Mouse (Mus musculus) small intestine, adult 2 months (tissue): ENCODE data around the gene Cep68. TPM values are rescaled to one million over a fixed set of nuclear protein-coding genes. Genes with fewer than 3 reads are reported as not detected.

Source experiments
- H3K27ac ChIP-seq: fragments of 200-500 bp; 2 replicates; pipeline ENCODE4 v1.5.1; 2012; ENCODE audit warnings: low read depth, low read length, control low read depth, inconsistent platforms; ENCODE audit not compliant: insufficient read depth
- H3K27me3 ChIP-seq: fragments of 200-500 bp; 2 replicates; pipeline ENCODE4 v1.6.1; 2012; ENCODE audit warnings: mild to moderate bottlenecking, moderate library complexity, low read length, inconsistent platforms; ENCODE audit not compliant: control insufficient read depth, insufficient read depth
- H3K36me3 ChIP-seq: fragments of 200-500 bp; 2 replicates; pipeline ENCODE4 v1.6.1; 2012; ENCODE audit warnings: mild to moderate bottlenecking, low read length, control low read depth, inconsistent platforms; ENCODE audit not compliant: control insufficient read depth, insufficient read depth
- H3K4me1 ChIP-seq: fragments of 200-500 bp; 2 replicates; pipeline ENCODE4 v1.6.1; 2012; ENCODE audit warnings: low read length, inconsistent platforms, mixed read lengths; ENCODE audit not compliant: control insufficient read depth, insufficient read depth, insufficient read length
- H3K4me3 ChIP-seq: fragments of 200-500 bp; 2 replicates; pipeline ENCODE4 v1.5.1; 2012; ENCODE audit warnings: low read depth, mild to moderate bottlenecking, control low read depth, inconsistent platforms, low read length, moderate library complexity
- CTCF ChIP-seq: fragments of 200-500 bp; IDR thresholded peaks from 2 replicates; pipeline ENCODE4 v1.5.1; 2012; ENCODE audit warnings: low read depth, mild to moderate bottlenecking, control low read depth, inconsistent platforms, low read length, moderate library complexity, mixed read lengths; ENCODE audit not compliant: insufficient replicate concordance, insufficient read length; ENCODE audit errors: extremely low read depth
- POLR2A ChIP-seq: fragments of 200-500 bp; IDR thresholded peaks from 2 replicates; pipeline ENCODE4 v1.6.1; 2012; ENCODE audit warnings: low read depth, mild to moderate bottlenecking, control low read depth, inconsistent platforms, low read length, moderate library complexity
- WGBS: fragments of 180-500 bp; shearing (Covaris S2); methylation state at CpG from one replicate; pipeline ENCODE4 v1.1.7; 2018; 5-methylcytosine and 5-hydroxymethylcytosine counted together
- polyA plus RNA-seq: library from polyadenylated mRNA; depleted of rRNA; stranded (reverse); fragments of >200 nt; gene quantifications from 2 replicates; pipeline ENCODE4 v1.2.3, GENCODE M21; 2012

Gene Cep68
- polyA plus RNA-seq, 1 experiment: 3.5 TPM

DNA sequence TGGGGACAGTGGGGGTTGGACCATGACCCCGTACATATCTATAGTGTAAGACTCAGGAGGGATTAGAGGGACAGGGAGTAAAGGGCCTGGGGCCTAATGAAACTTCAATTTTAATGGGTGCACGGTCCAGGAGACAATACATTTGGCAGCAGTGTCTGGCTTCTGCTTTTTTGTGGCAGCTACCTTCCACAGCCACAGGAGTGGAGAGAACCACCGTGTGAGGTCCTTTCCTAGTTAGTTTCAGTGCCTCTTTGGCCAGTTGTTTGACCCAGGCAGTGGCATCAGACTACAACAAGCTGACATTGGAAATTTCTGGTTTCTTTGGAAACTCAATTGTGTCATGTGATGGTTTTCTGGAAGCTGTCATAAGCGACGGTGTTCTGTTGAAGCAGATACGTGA, 20.7 kb upstream of the Cep68 start:
- Histone ChIP-seq H3K36me3 (no peaks in the 10 kb centered on the region), H3K27ac (no peak overlapping the region), H3K4me1 (no peaks in the 10 kb centered on the region), H3K4me3 (no peak overlapping the region), H3K27me3 (no peaks in the 10 kb centered on the region)
- 87% methylated on average over 6 of the region's 6 CpGs for WGBS
- TF ChIP-seq POLR2A: no peak
- TF ChIP-seq CTCF: no peak

DNA sequence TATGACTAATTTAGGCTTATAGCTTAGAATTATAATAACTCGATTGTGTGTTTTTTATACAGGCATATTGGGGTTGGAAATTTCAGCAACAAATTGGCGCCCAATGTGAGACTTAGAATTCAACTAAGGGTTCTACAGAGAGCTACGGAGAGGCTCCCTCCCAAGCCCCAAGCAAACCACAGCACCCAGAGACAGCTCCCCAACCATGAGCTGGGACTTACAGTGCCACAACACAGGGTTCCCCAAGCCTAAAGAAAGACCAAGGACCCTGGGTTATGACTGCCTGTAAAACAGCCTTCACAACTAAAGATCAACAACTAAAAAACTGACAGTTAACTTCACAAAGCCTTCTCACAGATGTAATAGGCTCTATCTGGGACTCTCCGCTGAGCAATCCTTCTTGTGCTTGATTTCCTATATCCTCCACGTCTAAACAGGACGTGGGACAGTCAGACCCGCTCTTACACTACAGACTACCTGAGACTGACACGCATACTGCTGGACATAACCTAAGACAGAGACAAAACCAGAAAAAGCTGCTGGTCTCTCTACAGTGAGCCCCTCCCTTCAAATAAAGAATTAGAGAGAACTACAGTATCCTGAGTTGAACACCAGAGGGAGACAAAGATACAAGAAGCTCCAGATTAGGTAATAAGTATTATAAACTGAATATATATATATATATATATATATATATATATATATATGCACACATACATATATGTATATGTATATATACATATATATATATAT, 13.6 kb upstream of the Cep68 start:
- TF ChIP-seq POLR2A (no peak), CTCF (no peak)
- WGBS: 63% methylated on average over 8 of the region's 8 CpGs
- Histone ChIP-seq H3K27ac (no peak overlapping the region), H3K4me3 (no peak overlapping the region), H3K36me3 (no peaks in the 10 kb centered on the region), H3K4me1 (no peaks in the 10 kb centered on the region), H3K27me3 (no peaks in the 10 kb centered on the region)

DNA sequence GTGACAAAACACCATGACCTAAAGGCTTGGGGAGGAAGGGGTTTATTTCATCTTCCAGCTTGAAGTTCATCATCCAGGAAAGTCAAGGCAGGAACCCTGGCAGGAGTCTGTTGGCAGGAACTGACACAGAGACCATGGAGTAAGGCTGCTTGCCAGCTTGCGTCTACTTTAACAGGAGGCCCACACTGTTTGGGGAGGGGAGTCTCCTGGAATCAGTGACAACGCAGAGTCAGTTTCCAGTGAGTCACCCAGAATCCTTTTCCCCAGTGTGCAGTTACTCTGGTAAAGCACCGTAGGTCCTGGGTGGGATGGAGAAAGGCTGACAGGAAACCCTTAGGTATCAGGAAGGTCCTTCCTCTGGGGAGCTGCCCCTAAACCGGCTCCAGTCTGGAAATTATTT, 5.6 kb upstream of the Cep68 start:
- Histone ChIP-seq H3K27ac (no peak overlapping the region), H3K4me1 (0 out of 2 replicates have a peak, but pooled peaks cover 1% of the 10 kb centered on the region), H3K4me3 (no peak overlapping the region), H3K36me3 (no peaks in the 10 kb centered on the region), H3K27me3 (no peaks in the 10 kb centered on the region)
- WGBS: 75% methylated on average over 4 of the region's 4 CpGs
- TF ChIP-seq CTCF (no peak), POLR2A (no peak)

- TF ChIP-seq POLR2A (no peak), CTCF (no peak)
- peaks cover 3% of the 10 kb centered on the region; the same call in 1 of the 2 replicates for H3K4me1 ChIP-seq
- 48% methylated on average over 2 of the region's 2 CpGs for WGBS
- no peaks in the 10 kb centered on the region for H3K27me3 ChIP-seq
- H3K36me3 ChIP-seq: no peaks in the 10 kb centered on the region
- H3K4me3 ChIP-seq: no peak overlapping the region
- no peak overlapping the region for H3K27ac ChIP-seq
These were observed 3.9 kb upstream of the Cep68 start for GRCm38 (mm10) chr11:20253088-20253487.

DNA sequence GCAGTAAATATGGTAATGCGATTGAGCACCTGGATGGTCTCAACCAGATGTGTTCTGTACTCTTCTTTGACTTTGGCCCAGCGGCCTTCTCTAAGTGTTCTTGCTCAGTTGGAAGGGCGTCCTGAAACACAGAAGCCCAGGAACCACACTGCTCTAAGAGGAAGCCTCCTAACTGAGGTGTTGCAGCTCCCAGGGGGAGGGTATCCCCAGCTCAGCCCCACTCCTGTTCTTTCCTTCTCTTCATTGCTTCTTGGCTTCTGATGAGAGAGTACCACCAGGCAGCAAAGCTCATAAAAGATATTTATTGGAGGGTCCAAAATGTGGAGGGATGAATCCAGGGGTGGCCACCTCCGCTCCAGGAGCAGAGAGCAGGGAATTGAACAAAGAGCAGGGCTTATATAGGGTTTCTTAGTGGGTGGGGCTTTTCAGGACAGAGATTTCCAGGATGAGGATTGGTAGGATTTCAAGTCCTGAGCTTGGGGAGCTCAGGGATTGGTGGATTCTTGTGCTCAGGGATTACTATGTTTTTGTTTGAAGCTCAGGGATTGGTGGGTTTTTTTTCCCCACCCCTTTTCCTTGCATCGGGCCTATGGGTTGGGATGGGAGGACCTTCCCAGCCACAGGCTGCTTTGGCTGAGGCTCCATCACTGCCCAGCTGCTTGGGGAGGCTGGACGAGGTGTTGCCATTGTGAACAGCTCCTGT, 1.4 kb upstream of the Cep68 start:
- no peak overlapping the region for H3K4me3 ChIP-seq
- H3K27me3 ChIP-seq: no peaks in the 10 kb centered on the region
- no peaks in the 10 kb centered on the region for H3K36me3 ChIP-seq
- WGBS: 90% methylated on average over 6 of the region's 6 CpGs
- TF ChIP-seq POLR2A (no peak), CTCF (no peak)
- no peak overlapping the region for H3K27ac ChIP-seq
- H3K4me1 ChIP-seq: peaks cover 3% of the 10 kb centered on the region; the same call in 1 of the 2 replicates

GRCm38 (mm10) chr11:20248840-20249239, 389 bp downstream of the Cep68 start:
- Histone ChIP-seq H3K4me1 (peaks cover 3% of the 10 kb centered on the region; the same call in 1 of the 2 replicates), H3K4me3 (peak overlapping the region; percentile 73), H3K36me3 (peaks cover 2% of the 10 kb centered on the region; the same call in 1 of the 2 replicates), H3K27ac (peak overlapping the region; percentile 39), H3K27me3 (no peaks in the 10 kb centered on the region)
- TF ChIP-seq POLR2A: no peak
- TF ChIP-seq CTCF: no peak
- WGBS: under 1% methylated on average over 37 of the region's 39 CpGs

- H3K27me3 ChIP-seq: no peaks in the 10 kb centered on the region
- H3K27ac ChIP-seq: no peak overlapping the region
- peaks cover 3% of the 10 kb centered on the region; the same call in 1 of the 2 replicates for H3K4me1 ChIP-seq
- H3K36me3 ChIP-seq: peaks cover 2% of the 10 kb centered on the region; the same call in 1 of the 2 replicates
- 9% methylated on average over 4 of the region's 4 CpGs for WGBS
- TF ChIP-seq POLR2A (no peak), CTCF (no peak)
- H3K4me3 ChIP-seq: no peak overlapping the region
These were observed 952 bp downstream of the Cep68 start for GRCm38 (mm10) chr11:20248277-20248676.
